In genomic region chr6:18547516-18548465, GRCm38 (mm10) we compare ENCODE assay signal across 10 mouse cellular contexts. TPM values are rescaled to one million over a fixed set of nuclear protein-coding genes. Genes with fewer than 3 reads are reported as not detected.
A peak's percentile ranks its signal among the peaks of the same experiment; 100 is the strongest.
DNase-seq lines count a peak whose midpoint lies in the region; ATAC-seq and TF ChIP-seq lines count a peak whose summit lies in the region.
"Had no signal": no experiment of that assay in that cellular context is flagged by ENCODE, and none has a peak within 500 bp of the region (broad histone marks: within the 10 kb centered on the region; RNA-seq: fewer than 3 reads in every experiment).

No protein-coding gene starts in this region.

- H3K9ac ChIP-seq in kidney, postnatal 0 days (ENCODE audit: low read depth, low read length) = no peak overlapping the region

- ATAC-seq in kidney, postnatal 0 days (replicated peaks; ENCODE audit: low FRiP score, low read depth) = no peak
- ATAC-seq: lung, postnatal 0 days had no signal

- H3K4me1 ChIP-seq in kidney, postnatal 0 days (replicated peaks; ENCODE audit: insufficient read depth, low read length) = no peaks in the 10 kb centered on the region

- H3K4me2 ChIP-seq in kidney, postnatal 0 days (ENCODE audit: low read length) = peak overlapping the region; percentile 36

- no peaks in the 10 kb centered on the region for H3K27me3 ChIP-seq in kidney, postnatal 0 days (ENCODE audit: insufficient read depth, low read length)

- no peak for TF ChIP-seq CTCF in kidney, postnatal 0 days (IDR thresholded peaks at IDR 0.05; ENCODE audit: low read depth)

- DNase-seq in embryo, embryonic 11 days = peak; percentile 11
- DNase-seq in embryo, embryonic 9.5 days (ENCODE audit: extremely low spot score) = no peak
- DNase-seq in kidney, postnatal 0 days (ENCODE audit: low spot score) = no peak
- DNase-seq in kidney, postnatal 4 days = no peak
- peak; percentile 18 for DNase-seq in right cerebral cortex, postnatal 25 days
- DNase-seq in right cerebral cortex, postnatal 10 days (ENCODE audit: low spot score in 2 of 2) = no peak
- DNase-seq in thymus, postnatal 36 days = no peak
- no peak for DNase-seq in Muller cell, postnatal 12 days (ENCODE audit: inconsistent ontology term)
- DNase-seq: kidney, postnatal 14 days had no signal

- H3K9me3 ChIP-seq in kidney, postnatal 0 days (replicated peaks; ENCODE audit: low read length) = no peaks in the 10 kb centered on the region

- no peak overlapping the region for H3K27ac ChIP-seq in kidney, postnatal 0 days

- H3K4me3 ChIP-seq in kidney, postnatal 0 days (replicated peaks; ENCODE audit: low read depth, low read length) = no peak overlapping the region

- no peaks in the 10 kb centered on the region for H3K36me3 ChIP-seq in kidney, postnatal 0 days (ENCODE audit: insufficient read depth, low read length)

- WGBS in kidney, postnatal 0 days = 61% methylated on average over 24 of the region's 24 CpGs

RNA-seq across cellular contexts. Expression of gene Cttnbp2, which starts 33.1 kb away (rescaled TPM):
- polyA plus RNA-seq in kidney, postnatal 0 days (2015; fragmentation: Nextera tagmentation; extraction: Ambion mirVana) = 14.3 and 16.1 TPM in 2 replicates

Comparison
In these comparisons a context has a peak if more than half of its experiments do, and no peak if none do; other contexts are left out.
1. DNase-seq: peak in embryo, embryonic 11 days (single experiment) and right cerebral cortex, postnatal 25 days (single experiment); none in embryo, embryonic 9.5 days (single experiment), kidney, postnatal 0 days (single experiment), kidney, postnatal 4 days (0 of 2), right cerebral cortex, postnatal 10 days (0 of 2), thymus, postnatal 36 days (0 of 2) and Muller cell, postnatal 12 days (single experiment).